Mouse (Mus musculus) cerebellum, postnatal 25 days (tissue): ENCODE data around the gene Ctrb1.
"Not testable (repeated sequence)": the region's sequence is repeated elsewhere in the genome, so short reads cannot be mapped to it uniquely, and the experiment has no call there.

ENCODE experiments used
- DNase-seq, 2 experiments: peaks; one replicate each; pipeline ENCODE4 v3.0.0; 2021; ENCODE audit warnings: mixed read lengths in 2 of 2

Gene Ctrb1

GRCm38 (mm10) chr8:111678848-111679247 lies 12.0 kb downstream of the Ctrb1 start:
- DNase-seq, result no peak

- DNase-seq, result peak; percentile 57 to 78
Observed at GRCm38 (mm10) chr8:111678111-111678510, 12.7 kb downstream of the Ctrb1 start.

GRCm38 (mm10) chr8:111676237-111676636 lies 14.6 kb downstream of the Ctrb1 start:
- DNase-seq, result peak in 1 of 2 experiments; percentile 38

- DNase-seq, result no peak
Observed at GRCm38 (mm10) chr8:111666751-111667150, 24.1 kb downstream of the Ctrb1 start.

GRCm38 (mm10) chr8:111662473-111662872 lies 28.3 kb downstream of the Ctrb1 start:
- DNase-seq, result peak; percentile 83 to 88

- no peak for DNase-seq
Observed at GRCm38 (mm10) chr8:111658819-111659423, 31.9 kb downstream of the Ctrb1 start.

GRCm38 (mm10) chr8:111657312-111657854 lies 33.4 kb downstream of the Ctrb1 start:
- DNase-seq, result no peak

- DNase-seq, result no peak
Observed at GRCm38 (mm10) chr8:111653524-111653923, 37.3 kb downstream of the Ctrb1 start.

- no peak for DNase-seq
Observed at GRCm38 (mm10) chr8:111650651-111651050, 40.2 kb downstream of the Ctrb1 start.

- DNase-seq, result no peak
Observed at GRCm38 (mm10) chr8:111648834-111649233, 42.0 kb downstream of the Ctrb1 start.

GRCm38 (mm10) chr8:111645715-111646114 lies 45.1 kb downstream of the Ctrb1 start:
- no peak for DNase-seq

GRCm38 (mm10) chr8:111644286-111645051 lies 46.3 kb downstream of the Ctrb1 start:
- not testable (repeated sequence) for DNase-seq

GRCm38 (mm10) chr8:111643264-111644141 lies 47.3 kb downstream of the Ctrb1 start, which contains the start of gene Zfp1:
Gene Zfp1 (plus strand): TSS chr8:111643401.
- peak; percentile 91 to 95 for DNase-seq

GRCm38 (mm10) chr8:111642939-111643263 lies 47.9 kb downstream of the Ctrb1 start:
- no peak for DNase-seq

- no peak for DNase-seq
Observed at GRCm38 (mm10) chr8:111642496-111642895, 48.3 kb downstream of the Ctrb1 start.

- no peak for DNase-seq
Observed at GRCm38 (mm10) chr8:111641064-111641463, 49.7 kb downstream of the Ctrb1 start.

GRCm38 (mm10) chr8:111638086-111638485 lies 52.7 kb downstream of the Ctrb1 start:
- DNase-seq, result no peak
